Mouse (Mus musculus) heart, embryonic 13.5 days (tissue): Measurements from ENCODE around the gene Hsd3b7. TPM values are rescaled to one million over a fixed set of nuclear protein-coding genes. Genes with fewer than 3 reads are reported as not detected.

Source experiments
- ATAC-seq: fragments of 200-750 bp; cut with Nextera tagmentation; 2 replicates; pipeline ENCODE4 v1.8.0; 2017; ENCODE audit warnings: moderate TSS enrichment; ENCODE audit not compliant: insufficient number of reproducible peaks, low FRiP score, low TSS enrichment; ENCODE audit errors: extremely low read depth
- H3K27ac ChIP-seq: fragments of 300-500 bp; sonication (generic); replicated peaks from 2 replicates; pipeline ENCODE4 v1.5.1; 2015; ENCODE audit warnings: moderate library complexity, mild to moderate bottlenecking, inconsistent platforms
- H3K27me3 ChIP-seq: fragments of 300-500 bp; sonication (generic); replicated peaks from 2 replicates; pipeline ENCODE4 v1.6.1; 2015; ENCODE audit warnings: mild to moderate bottlenecking, inconsistent platforms
- H3K36me3 ChIP-seq: fragments of 300-500 bp; sonication (generic); 2 replicates; pipeline ENCODE4 v1.6.1; 2015; ENCODE audit warnings: mild to moderate bottlenecking, inconsistent platforms
- H3K4me1 ChIP-seq: fragments of 300-500 bp; sonication (generic); 2 replicates; pipeline ENCODE4 v1.6.1; 2015; ENCODE audit warnings: inconsistent platforms
- H3K4me2 ChIP-seq: fragments of 300-500 bp; sonication (generic); 2 replicates; pipeline ENCODE4 v1.6.1; 2015; ENCODE audit warnings: inconsistent platforms, mild to moderate bottlenecking, moderate library complexity
- H3K4me3 ChIP-seq: fragments of 300-500 bp; sonication (generic); 2 replicates; pipeline ENCODE4 v1.5.1; 2015; ENCODE audit warnings: moderate library complexity, mild to moderate bottlenecking, inconsistent platforms
- H3K9ac ChIP-seq: fragments of 300-500 bp; sonication (generic); 2 replicates; pipeline ENCODE4 v1.6.1; 2015; ENCODE audit warnings: inconsistent platforms, mild to moderate bottlenecking, moderate library complexity
- H3K9me3 ChIP-seq: fragments of 300-500 bp; sonication (generic); 2 replicates; pipeline ENCODE4 v1.6.1; 2016; ENCODE audit warnings: inconsistent platforms
- WGBS: fragments of 180-500 bp; shearing (Covaris S2); methylation state at CpG from one replicate; pipeline ENCODE4 v1.1.7; 2015; ENCODE audit warnings: mixed read lengths; 5-methylcytosine and 5-hydroxymethylcytosine counted together
- polyA plus RNA-seq: library from polyadenylated mRNA; unstranded; fragments of >200 nt; fragmentation: Nextera tagmentation; extraction: Ambion mirVana; gene quantifications from 2 replicates; pipeline ENCODE4 v1.2.1, GENCODE M21; 2015

Gene Hsd3b7
- 19.5 and 21.6 TPM in 2 replicates for polyA plus RNA-seq

- Histone ChIP-seq H3K27ac (peak within 1 kb of the TSS; percentile 37), H3K4me1 (peaks cover 13% of the 10 kb centered on the region), H3K4me3 (peak within 1 kb of the TSS; percentile 41), H3K36me3 (peaks cover 64% of the 10 kb centered on the region), H3K9ac (peak within 1 kb of the TSS; percentile 61), H3K9me3 (no peaks in the 10 kb centered on the region), H3K4me2 (peak within 1 kb of the TSS; percentile 62), H3K27me3 (no peaks in the 10 kb centered on the region)
- WGBS = 28% methylated on average over 6 of the region's 6 CpGs
- ATAC-seq = peak; percentile 67; the same call in 1 of the 2 replicates
Observed at GRCm38 (mm10) chr7:127800435-127801009, at the start of gene Hsd3b7. Gene Hsd3b7 (plus strand): TSS chr7:127800604.

- Histone ChIP-seq H3K4me1 (peaks cover 18% of the 10 kb centered on the region), H3K9ac (no peak overlapping the region), H3K9me3 (no peaks in the 10 kb centered on the region), H3K27me3 (peaks cover 9% of the 10 kb centered on the region), H3K4me2 (no peak overlapping the region), H3K36me3 (peaks cover 87% of the 10 kb centered on the region), H3K4me3 (no peak overlapping the region), H3K27ac (no peak overlapping the region)
- WGBS = 92% methylated on average over 5 of the region's 5 CpGs
- no peak for ATAC-seq
Observed at GRCm38 (mm10) chr7:127751619-127752018, 48.8 kb upstream of the Hsd3b7 start.

GRCm38 (mm10) chr7:127752069-127752468 is 48.3 kb upstream of the Hsd3b7 start:
- no peak overlapping the region for H3K4me3 ChIP-seq
- no peak for ATAC-seq
- H3K27ac ChIP-seq = no peak overlapping the region
- no peak overlapping the region for H3K9ac ChIP-seq
- peaks cover 18% of the 10 kb centered on the region for H3K4me1 ChIP-seq
- peaks cover 13% of the 10 kb centered on the region for H3K27me3 ChIP-seq
- WGBS = 91% methylated on average over 27 of the region's 27 CpGs
- peaks cover 91% of the 10 kb centered on the region for H3K36me3 ChIP-seq
- H3K4me2 ChIP-seq = no peak overlapping the region
- no peaks in the 10 kb centered on the region for H3K9me3 ChIP-seq

- Histone ChIP-seq H3K36me3 (peaks cover 100% of the 10 kb centered on the region), H3K4me1 (peaks cover 7% of the 10 kb centered on the region), H3K9me3 (no peaks in the 10 kb centered on the region), H3K9ac (no peak overlapping the region), H3K27me3 (peaks cover 24% of the 10 kb centered on the region), H3K27ac (no peak overlapping the region), H3K4me2 (no peak overlapping the region), H3K4me3 (no peak overlapping the region)
- ATAC-seq = no peak
- 67% methylated on average over 5 of the region's 5 CpGs for WGBS
Observed at GRCm38 (mm10) chr7:127753158-127753557, 47.2 kb upstream of the Hsd3b7 start.

GRCm38 (mm10) chr7:127753741-127754140 is 46.7 kb upstream of the Hsd3b7 start:
- Histone ChIP-seq H3K9me3 (no peaks in the 10 kb centered on the region), H3K27ac (no peak overlapping the region), H3K27me3 (peaks cover 25% of the 10 kb centered on the region), H3K4me2 (no peak overlapping the region), H3K36me3 (peaks cover 100% of the 10 kb centered on the region), H3K4me3 (no peak overlapping the region), H3K9ac (no peak overlapping the region), H3K4me1 (peaks cover 2% of the 10 kb centered on the region)
- ATAC-seq = no peak
- WGBS = 85% methylated on average over 7 of the region's 7 CpGs

- no peak for ATAC-seq
- Histone ChIP-seq H3K9ac (peak overlapping the region; percentile 62), H3K27me3 (peaks cover 27% of the 10 kb centered on the region), H3K9me3 (no peaks in the 10 kb centered on the region), H3K4me3 (no peak overlapping the region), H3K4me2 (peak overlapping the region; percentile 50), H3K4me1 (peaks cover 22% of the 10 kb centered on the region), H3K36me3 (peaks cover 72% of the 10 kb centered on the region), H3K27ac (no peak overlapping the region)
- 13% methylated on average over 6 of the region's 6 CpGs for WGBS
Observed at GRCm38 (mm10) chr7:127759716-127760115, 40.7 kb upstream of the Hsd3b7 start.

GRCm38 (mm10) chr7:127760478-127760877 is 39.9 kb upstream of the Hsd3b7 start:
- no peak for ATAC-seq
- no peaks in the 10 kb centered on the region for H3K9me3 ChIP-seq
- 82% methylated on average over 3 of the region's 3 CpGs for WGBS
- peaks cover 22% of the 10 kb centered on the region for H3K27me3 ChIP-seq
- no peak overlapping the region for H3K4me3 ChIP-seq
- no peak overlapping the region for H3K27ac ChIP-seq
- peaks cover 72% of the 10 kb centered on the region for H3K36me3 ChIP-seq
- no peak overlapping the region for H3K9ac ChIP-seq
- no peak overlapping the region for H3K4me2 ChIP-seq
- H3K4me1 ChIP-seq = peaks cover 22% of the 10 kb centered on the region

GRCm38 (mm10) chr7:127761026-127761425 is 39.4 kb upstream of the Hsd3b7 start:
- Histone ChIP-seq H3K36me3 (peaks cover 72% of the 10 kb centered on the region), H3K4me2 (no peak overlapping the region), H3K4me1 (peaks cover 22% of the 10 kb centered on the region), H3K27ac (no peak overlapping the region), H3K9me3 (no peaks in the 10 kb centered on the region), H3K9ac (no peak overlapping the region), H3K27me3 (peaks cover 21% of the 10 kb centered on the region), H3K4me3 (no peak overlapping the region)
- 24% methylated on average over 7 of the region's 7 CpGs for WGBS
- ATAC-seq = no peak

GRCm38 (mm10) chr7:127763642-127764041 is 36.8 kb upstream of the Hsd3b7 start:
- H3K36me3 ChIP-seq = peaks cover 72% of the 10 kb centered on the region
- WGBS = 82% methylated on average over 4 of the region's 4 CpGs
- H3K9ac ChIP-seq = no peak overlapping the region
- ATAC-seq = no peak
- H3K27ac ChIP-seq = no peak overlapping the region
- H3K27me3 ChIP-seq = peaks cover 2% of the 10 kb centered on the region; the same call in 1 of the 2 replicates
- no peak overlapping the region for H3K4me2 ChIP-seq
- no peaks in the 10 kb centered on the region for H3K9me3 ChIP-seq
- peaks cover 31% of the 10 kb centered on the region for H3K4me1 ChIP-seq
- H3K4me3 ChIP-seq = no peak overlapping the region

GRCm38 (mm10) chr7:127765756-127766155 is 34.6 kb upstream of the Hsd3b7 start:
- Histone ChIP-seq H3K4me3 (no peak overlapping the region), H3K27me3 (peaks cover 2% of the 10 kb centered on the region; the same call in 1 of the 2 replicates), H3K9me3 (no peaks in the 10 kb centered on the region), H3K4me1 (peaks cover 27% of the 10 kb centered on the region), H3K4me2 (no peak overlapping the region), H3K36me3 (peaks cover 70% of the 10 kb centered on the region), H3K27ac (no peak overlapping the region), H3K9ac (no peak overlapping the region)
- WGBS = 67% methylated on average over 2 of the region's 2 CpGs
- no peak for ATAC-seq

GRCm38 (mm10) chr7:127766851-127767609 is 33.4 kb upstream of the Hsd3b7 start:
- Histone ChIP-seq H3K9ac (no peak overlapping the region), H3K27me3 (no peaks in the 10 kb centered on the region; the same call in 1 of the 2 replicates), H3K36me3 (peaks cover 63% of the 10 kb centered on the region), H3K9me3 (no peaks in the 10 kb centered on the region), H3K4me2 (peak overlapping the region; percentile 77; the same call in 1 of the 2 replicates), H3K27ac (no peak overlapping the region), H3K4me1 (peaks cover 32% of the 10 kb centered on the region), H3K4me3 (no peak overlapping the region)
- no peak for ATAC-seq
- WGBS = 69% methylated on average over 17 of the region's 17 CpGs
